Mouse (Mus musculus) lung, embryonic 16.5 days (tissue): Measurements from ENCODE around the gene Cmtm7. TPM values are rescaled to one million over a fixed set of nuclear protein-coding genes. Genes with fewer than 3 reads are reported as not detected.
"Not testable (repeated sequence)": the region's sequence is repeated elsewhere in the genome, so short reads cannot be mapped to it uniquely, and the experiment has no call there.

Experiments
- ATAC-seq: fragments of 200-750 bp; cut with Nextera tagmentation; 2 replicates; pipeline ENCODE4 v1.8.0; 2017; ENCODE audit warnings: low read depth, mild to moderate bottlenecking, moderate library complexity
- H3K27ac ChIP-seq: fragments of 300-500 bp; sonication (generic); 2 replicates; pipeline ENCODE4 v1.5.1; 2014; ENCODE audit warnings: mild to moderate bottlenecking, control low read depth, low read length
- H3K27me3 ChIP-seq: fragments of 300-500 bp; sonication (generic); 2 replicates; pipeline ENCODE4 v1.6.1; 2014; ENCODE audit warnings: low read depth, low read length, mixed read lengths; ENCODE audit not compliant: control insufficient read depth, insufficient read depth
- H3K36me3 ChIP-seq: fragments of 300-500 bp; sonication (generic); 2 replicates; pipeline ENCODE4 v1.6.1; 2014; ENCODE audit warnings: low read length; ENCODE audit not compliant: control insufficient read depth, insufficient read depth
- H3K4me1 ChIP-seq: fragments of 300-500 bp; sonication (generic); replicated peaks from 2 replicates; pipeline ENCODE4 v1.6.1; 2014; ENCODE audit warnings: low read length, mixed read lengths; ENCODE audit not compliant: control insufficient read depth, insufficient read depth
- H3K4me2 ChIP-seq: fragments of 300-500 bp; sonication (generic); 2 replicates; pipeline ENCODE4 v1.6.1; 2014; ENCODE audit warnings: low read depth, low read length, control low read depth
- H3K4me3 ChIP-seq: fragments of 300-500 bp; sonication (generic); 2 replicates; pipeline ENCODE4 v1.5.1; 2014; ENCODE audit warnings: mild to moderate bottlenecking, low read length, control low read depth
- H3K9ac ChIP-seq: fragments of 300-500 bp; sonication (generic); 2 replicates; pipeline ENCODE4 v1.6.1; 2014; ENCODE audit warnings: low read length, control low read depth
- H3K9me3 ChIP-seq: fragments of 300-500 bp; sonication (generic); 2 replicates; pipeline ENCODE4 v1.6.1; 2016; ENCODE audit warnings: low read length; ENCODE audit not compliant: control insufficient read depth
- WGBS: fragments of 180-500 bp; shearing (Covaris S2); extraction: QIAGEN DNeasy Blood & Tissue Kit; methylation state at CpG from one replicate; pipeline ENCODE4 v1.1.7; 2014; 5-methylcytosine and 5-hydroxymethylcytosine counted together
- polyA plus RNA-seq: library from polyadenylated mRNA; unstranded; fragments of >200 nt; fragmentation: Nextera tagmentation; extraction: Ambion mirVana; gene quantifications from 2 replicates; pipeline ENCODE4 v1.2.1, GENCODE M21; 2015

The Cmtm7 gene
- polyA plus RNA-seq, 1 experiment from 2014 or later, result 78.1 TPM

DNA sequence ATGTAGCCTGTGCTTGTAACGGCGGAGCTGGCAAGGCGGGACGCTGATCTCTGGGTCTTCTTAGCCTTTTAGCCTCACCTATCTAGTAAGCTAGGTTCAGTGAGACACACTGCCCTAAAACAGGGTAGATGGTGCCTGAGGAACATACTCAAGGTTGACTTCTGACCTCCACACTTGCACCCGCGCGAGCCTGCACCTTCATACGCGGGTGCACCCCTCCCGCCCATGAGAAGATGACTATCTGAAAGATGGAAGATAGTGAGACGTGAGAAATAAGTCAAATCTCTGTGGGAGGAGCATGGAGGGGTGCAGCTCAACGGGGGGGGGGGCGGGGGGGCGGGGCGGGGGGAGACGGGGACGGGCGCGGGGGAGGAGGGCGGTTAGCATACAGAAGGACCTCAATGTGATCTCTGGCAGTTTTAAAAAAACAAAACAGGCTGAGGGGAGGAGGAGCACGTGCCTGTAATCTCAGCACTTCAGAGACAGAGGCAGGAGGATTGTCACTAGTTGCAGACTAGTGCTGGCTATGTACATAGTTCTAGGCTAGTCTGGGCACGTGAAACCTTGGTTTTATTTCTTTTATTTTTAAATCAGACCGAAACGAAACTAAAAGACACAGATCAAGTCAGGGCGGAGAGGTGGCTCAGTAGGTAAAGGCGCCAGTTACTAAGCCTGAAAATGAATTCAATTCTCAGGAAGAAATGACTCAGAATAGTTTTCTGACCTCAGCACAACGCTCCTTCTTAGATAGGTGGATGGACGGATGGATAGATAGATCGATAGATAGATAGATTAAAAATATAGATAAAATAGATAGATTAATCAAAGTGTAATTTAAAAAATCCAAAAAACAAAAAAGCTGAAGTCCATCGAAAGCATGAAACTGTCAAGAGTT, 51.5 kb downstream of the Cmtm7 start:
- Histone ChIP-seq H3K27ac (no peak overlapping the region), H3K9me3 (no peaks in the 10 kb centered on the region), H3K4me1 (peaks cover 9% of the 10 kb centered on the region), H3K36me3 (peaks cover 3% of the 10 kb centered on the region; the same call in 1 of the 2 replicates), H3K4me3 (peak overlapping the region; percentile 76), H3K9ac (peak overlapping the region; percentile 43), H3K4me2 (peak overlapping the region; percentile 52), H3K27me3 (no peaks in the 10 kb centered on the region)
- WGBS, result 28% methylated on average over 25 of the region's 30 CpGs
- peak; percentile 16; the same call in 1 of the 2 replicates for ATAC-seq

DNA sequence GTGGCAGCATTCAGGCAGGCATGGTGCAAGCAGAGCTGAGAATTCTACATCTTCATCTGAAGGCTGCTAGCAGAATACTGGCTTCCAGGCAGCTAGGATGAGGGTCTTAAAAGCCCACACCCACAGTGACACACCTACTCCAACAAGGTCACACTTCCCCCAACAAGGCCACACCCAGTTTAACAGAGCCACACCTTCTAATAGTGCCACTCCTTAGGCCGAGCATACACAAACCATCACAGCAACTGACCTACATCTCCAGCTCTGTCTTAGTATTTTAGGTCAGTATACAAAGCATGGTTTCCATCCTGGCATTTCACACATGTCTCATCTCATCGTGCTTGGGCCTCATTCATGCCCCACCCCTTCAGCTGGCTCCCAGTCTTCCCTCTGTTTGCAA, 53.2 kb downstream of the Cmtm7 start:
- not testable (repeated sequence) for H3K36me3 ChIP-seq, H3K4me2 ChIP-seq, H3K27me3 ChIP-seq, ATAC-seq, H3K4me1 ChIP-seq, H3K9me3 ChIP-seq, H3K4me3 ChIP-seq, H3K27ac ChIP-seq, H3K9ac ChIP-seq
- 36% methylated on average over 2 of the region's 2 CpGs for WGBS

- Histone ChIP-seq H3K36me3 (peaks cover 13% of the 10 kb centered on the region), H3K4me1 (peaks cover 6% of the 10 kb centered on the region), H3K27ac (no peak overlapping the region), H3K9me3 (no peaks in the 10 kb centered on the region), H3K27me3 (no peaks in the 10 kb centered on the region), H3K4me3 (no peak overlapping the region), H3K9ac (no peak overlapping the region), H3K4me2 (no peak overlapping the region)
- ATAC-seq, result no peak
- 0% methylated on average over 3 of the region's 3 CpGs for WGBS
Observed at GRCm38 (mm10) chr9:114727315-114727714, 54.3 kb downstream of the Cmtm7 start.

- no peaks in the 10 kb centered on the region for H3K27me3 ChIP-seq
- 0 out of 2 replicates have a peak, but pooled peaks cover 2% of the 10 kb centered on the region for H3K4me1 ChIP-seq
- no peak overlapping the region for H3K9ac ChIP-seq
- ATAC-seq, result no peak; the same call in 1 of the 2 replicates
- H3K27ac ChIP-seq, result no peak overlapping the region
- H3K9me3 ChIP-seq, result no peaks in the 10 kb centered on the region
- WGBS, result 68% methylated on average over 18 of the region's 18 CpGs
- no peak overlapping the region for H3K4me3 ChIP-seq
- H3K36me3 ChIP-seq, result peaks cover 42% of the 10 kb centered on the region
- H3K4me2 ChIP-seq, result no peak overlapping the region
Observed at GRCm38 (mm10) chr9:114716677-114717331, 64.9 kb downstream of the Cmtm7 start.

DNA sequence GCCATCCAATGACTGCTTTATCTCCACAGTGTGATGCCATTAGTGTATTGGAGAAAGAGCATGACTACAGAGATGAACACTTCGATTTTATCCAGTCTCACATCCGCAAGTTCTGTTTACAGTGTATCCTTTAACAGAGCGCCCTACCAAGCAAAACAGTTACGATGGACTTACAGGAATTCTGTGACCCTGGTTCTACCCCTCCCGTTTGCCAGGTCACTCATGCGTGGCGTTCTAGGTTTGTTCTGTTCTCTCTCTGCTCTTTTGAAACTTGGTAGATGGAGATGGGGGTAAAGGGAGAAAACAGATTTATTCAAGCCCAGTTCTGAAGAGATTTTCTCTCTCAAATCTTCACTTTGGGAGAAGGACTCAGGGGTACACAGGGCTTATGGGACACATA, 68.2 kb downstream of the Cmtm7 start:
- no peaks in the 10 kb centered on the region for H3K9me3 ChIP-seq
- no peak overlapping the region for H3K27ac ChIP-seq
- WGBS, result 93% methylated on average over 7 of the region's 7 CpGs
- H3K9ac ChIP-seq, result no peak overlapping the region
- no peak for ATAC-seq
- H3K4me3 ChIP-seq, result no peak overlapping the region
- no peak overlapping the region for H3K4me2 ChIP-seq
- H3K36me3 ChIP-seq, result peaks cover 27% of the 10 kb centered on the region
- no peaks in the 10 kb centered on the region for H3K27me3 ChIP-seq
- 0 out of 2 replicates have a peak, but pooled peaks cover 2% of the 10 kb centered on the region for H3K4me1 ChIP-seq

DNA sequence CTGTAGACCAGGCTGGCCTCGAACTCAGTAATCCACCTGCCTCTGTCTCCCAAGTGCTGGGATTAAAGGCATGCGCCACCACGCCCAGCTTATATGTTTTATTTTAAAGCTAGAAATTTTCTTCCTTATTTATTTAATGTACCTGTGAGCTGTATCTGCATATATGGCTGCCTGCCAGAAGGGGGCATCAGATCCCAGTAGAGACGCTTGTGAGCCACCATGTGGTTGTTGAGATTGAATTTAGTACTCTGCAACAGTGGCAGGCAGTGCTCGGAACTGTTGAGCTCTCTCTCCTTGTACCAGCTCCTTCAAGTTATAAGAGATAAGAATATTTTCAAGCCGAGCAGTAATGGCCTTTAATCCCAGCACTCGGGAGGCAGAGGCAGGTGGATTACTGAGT, 71.3 kb downstream of the Cmtm7 start:
- 70% methylated on average over 7 of the region's 7 CpGs for WGBS
- Histone ChIP-seq H3K27ac (no peak overlapping the region), H3K36me3 (peaks cover 25% of the 10 kb centered on the region)

DNA sequence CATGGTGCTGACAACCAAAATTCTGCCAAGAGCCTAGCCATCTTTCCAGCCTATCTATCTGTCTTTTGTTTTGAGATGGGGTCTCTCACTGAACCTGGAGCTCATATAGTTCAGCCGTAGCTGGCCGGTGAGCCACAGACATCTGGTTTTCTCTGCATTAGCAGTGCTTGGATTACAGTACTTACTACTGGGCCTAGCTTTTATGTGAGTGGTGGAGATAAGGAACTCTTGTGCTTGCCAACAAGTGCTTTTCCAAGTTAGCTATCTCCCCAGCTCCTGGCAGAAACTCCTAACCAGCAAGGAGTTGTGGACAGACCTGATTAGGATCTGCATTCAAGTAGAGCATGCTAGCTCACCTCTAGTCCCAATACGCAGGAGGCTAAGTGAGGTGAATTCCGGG, 73.9 kb downstream of the Cmtm7 start:
- H3K27me3 ChIP-seq, result no peaks in the 10 kb centered on the region
- H3K9me3 ChIP-seq, result no peaks in the 10 kb centered on the region
- H3K9ac ChIP-seq, result no peak overlapping the region
- H3K27ac ChIP-seq, result no peak overlapping the region
- H3K4me2 ChIP-seq, result no peak overlapping the region
- H3K36me3 ChIP-seq, result peaks cover 22% of the 10 kb centered on the region
- ATAC-seq, result no peak
- H3K4me1 ChIP-seq, result no peaks in the 10 kb centered on the region
- H3K4me3 ChIP-seq, result no peak overlapping the region
- WGBS, result 87% methylated on average over 4 of the region's 4 CpGs

More for the DNA sequence above, 71.3 kb downstream of the Cmtm7 start:
- Histone ChIP-seq H3K9ac (no peak overlapping the region), H3K27me3 (no peaks in the 10 kb centered on the region), H3K9me3 (no peaks in the 10 kb centered on the region), H3K4me2 (no peak overlapping the region), H3K4me1 (no peaks in the 10 kb centered on the region), H3K4me3 (no peak overlapping the region)
- no peak for ATAC-seq

Other genes starting within 250 kb of the Cmtm7 start
- gene Trim71, start 217.5 kb downstream of the Cmtm7 start, polyA plus RNA-seq, result 0.79 and 0.87 TPM in 2 replicates
- 64.4 and 64.7 TPM in 2 replicates for gene Cnot10, start 141.7 kb downstream of the Cmtm7 start, polyA plus RNA-seq
- 53.0 and 59.0 TPM in 2 replicates for gene Dync1li1, start 93.1 kb downstream of the Cmtm7 start, polyA plus RNA-seq
- 67.0 and 67.8 TPM in 2 replicates for gene Cmtm6, start 50.7 kb downstream of the Cmtm7 start, polyA plus RNA-seq
- 118 and 126 TPM in 2 replicates for gene Cmtm8, start 62.3 kb upstream of the Cmtm7 start, polyA plus RNA-seq
- gene Gpd1l, start 152.1 kb upstream of the Cmtm7 start, polyA plus RNA-seq, result 17.7 and 18.1 TPM in 2 replicates
- 2.2 and 3.5 TPM in 2 replicates for gene Osbpl10, start 196.7 kb upstream of the Cmtm7 start, polyA plus RNA-seq
- 402 and 504 TPM in 2 replicates for gene Rps27rt, start 200.9 kb upstream of the Cmtm7 start, polyA plus RNA-seq